Mouse (Mus musculus) cerebellum, postnatal 10 days (tissue): ENCODE results near the gene Tmem160.

ENCODE experiments used
- DNase-seq, 2 experiments: peaks; one replicate each; pipeline ENCODE4 v3.0.0; 2021; ENCODE audit warnings: mixed read lengths in 2 of 2

The Tmem160 gene

GRCm38 (mm10) chr7:16493361-16493760 lies 40.8 kb downstream of the Tmem160 start:
- peak; percentile 66 to 76 for DNase-seq

- no peak for DNase-seq
Measured at GRCm38 (mm10) chr7:16496260-16496659, 43.7 kb downstream of the Tmem160 start.

- peak; percentile 35 to 50 for DNase-seq
Measured at GRCm38 (mm10) chr7:16499671-16500104, 47.1 kb downstream of the Tmem160 start.

GRCm38 (mm10) chr7:16501571-16501970 lies 49.0 kb downstream of the Tmem160 start:
- no peak for DNase-seq

- DNase-seq = peak in 1 of 2 experiments; percentile 51
Measured at GRCm38 (mm10) chr7:16504573-16505225, 52.1 kb downstream of the Tmem160 start.
